Mouse (Mus musculus) neural tube, embryonic 11.5 days (tissue): ENCODE measurements around the gene Arvcf. TPM values are rescaled to one million over a fixed set of nuclear protein-coding genes. Genes with fewer than 3 reads are reported as not detected.
A peak's percentile ranks its signal among the peaks of the same experiment; 100 is the strongest.

ENCODE experiments used
- ATAC-seq: fragments of 200-750 bp; cut with Nextera tagmentation; 2 replicates; pipeline ENCODE4 v1.8.0; 2017; ENCODE audit warnings: moderate number of reproducible peaks, mild to moderate bottlenecking, moderate TSS enrichment, moderate library complexity; ENCODE audit not compliant: insufficient read depth, low FRiP score, low TSS enrichment
- DNase-seq: peaks from one replicate; pipeline ENCODE4 v3.0.0-alpha.2; 2015; ENCODE audit warnings: low spot score
- H3K27ac ChIP-seq: fragments of 300-500 bp; sonication (generic); 2 replicates; pipeline ENCODE4 v1.5.1; 2014; ENCODE audit warnings: low read depth, mild to moderate bottlenecking, low read length
- H3K27me3 ChIP-seq: fragments of 300-500 bp; sonication (generic); 2 replicates; pipeline ENCODE4 v1.6.1; 2014; ENCODE audit warnings: mild to moderate bottlenecking, low read length, mixed read lengths; ENCODE audit not compliant: control insufficient read depth, insufficient read depth
- H3K36me3 ChIP-seq: fragments of 300-500 bp; sonication (generic); 2 replicates; pipeline ENCODE4 v1.6.1; 2014; ENCODE audit warnings: mild to moderate bottlenecking, low read length, moderate library complexity, mixed read lengths; ENCODE audit not compliant: control insufficient read depth, insufficient read depth
- H3K4me1 ChIP-seq: fragments of 300-500 bp; sonication (generic); 2 replicates; pipeline ENCODE4 v1.6.1; 2014; ENCODE audit warnings: low read length, mixed read lengths; ENCODE audit not compliant: control insufficient read depth, insufficient read depth
- H3K4me2 ChIP-seq: fragments of 300-500 bp; sonication (generic); 2 replicates; pipeline ENCODE4 v1.6.1; 2014; ENCODE audit warnings: low read depth, mild to moderate bottlenecking, moderate library complexity
- H3K4me3 ChIP-seq: fragments of 300-500 bp; sonication (generic); 2 replicates; pipeline ENCODE4 v1.5.1; 2014; ENCODE audit warnings: low read depth, low read length
- H3K9ac ChIP-seq: fragments of 300-500 bp; sonication (generic); 2 replicates; pipeline ENCODE4 v1.6.1; 2014; ENCODE audit warnings: mild to moderate bottlenecking, low read length
- H3K9me3 ChIP-seq: fragments of 300-500 bp; sonication (generic); 2 replicates; pipeline ENCODE4 v1.6.1; 2016; ENCODE audit warnings: low read length; ENCODE audit not compliant: control insufficient read depth
- WGBS: fragments of 180-500 bp; shearing (Covaris S2); extraction: QIAGEN DNeasy Blood & Tissue Kit; methylation state at CpG from one replicate; pipeline ENCODE4 v1.1.7; 2014; 5-methylcytosine and 5-hydroxymethylcytosine counted together
- polyA plus RNA-seq: library from polyadenylated mRNA; unstranded; fragments of >200 nt; fragmentation: Nextera tagmentation; extraction: Ambion mirVana; gene quantifications from 2 replicates; pipeline ENCODE4 v1.2.1, GENCODE M21; 2014

Arvcf gene
- polyA plus RNA-seq, 1 experiment from 2014 or later, result 81.6 TPM

GRCm38 (mm10) chr16:18387704-18388582, 40.0 kb downstream of the Arvcf start:
- H3K4me3 ChIP-seq, result no peak overlapping the region
- no peak for ATAC-seq
- no peak overlapping the region for H3K4me2 ChIP-seq
- no peaks in the 10 kb centered on the region for H3K27me3 ChIP-seq
- WGBS, result 52% methylated on average over 6 of the region's 7 CpGs
- peak overlapping the region; percentile 76 for H3K27ac ChIP-seq
- DNase-seq, result no peak
- peaks cover 40% of the 10 kb centered on the region for H3K4me1 ChIP-seq
- H3K9ac ChIP-seq, result no peak overlapping the region; the same call in 1 of the 2 replicates
- no peaks in the 10 kb centered on the region for H3K36me3 ChIP-seq
- no peaks in the 10 kb centered on the region for H3K9me3 ChIP-seq

GRCm38 (mm10) chr16:18388583-18389435, 40.8 kb downstream of the Arvcf start:
- peaks cover 43% of the 10 kb centered on the region for H3K4me1 ChIP-seq
- no peaks in the 10 kb centered on the region for H3K36me3 ChIP-seq
- no peak overlapping the region for H3K4me2 ChIP-seq
- ATAC-seq (no peak), DNase-seq (no peak)
- 89% methylated on average over 14 of the region's 14 CpGs for WGBS
- no peak overlapping the region for H3K4me3 ChIP-seq
- no peaks in the 10 kb centered on the region for H3K9me3 ChIP-seq
- peak overlapping the region; percentile 76 for H3K27ac ChIP-seq
- H3K9ac ChIP-seq, result no peak overlapping the region
- H3K27me3 ChIP-seq, result no peaks in the 10 kb centered on the region

- no peak overlapping the region for H3K27ac ChIP-seq
- no peaks in the 10 kb centered on the region for H3K36me3 ChIP-seq
- no peaks in the 10 kb centered on the region for H3K27me3 ChIP-seq
- H3K4me3 ChIP-seq, result no peak overlapping the region
- no peak overlapping the region for H3K4me2 ChIP-seq
- ATAC-seq (no peak), DNase-seq (no peak)
- no peaks in the 10 kb centered on the region for H3K9me3 ChIP-seq
- H3K9ac ChIP-seq, result no peak overlapping the region
- peaks cover 49% of the 10 kb centered on the region for H3K4me1 ChIP-seq
- 80% methylated on average over 6 of the region's 6 CpGs for WGBS
Measured at GRCm38 (mm10) chr16:18390399-18390798, 42.4 kb downstream of the Arvcf start.

- ATAC-seq, result no peak
- H3K9ac ChIP-seq, result no peak overlapping the region
- H3K9me3 ChIP-seq, result no peaks in the 10 kb centered on the region
- H3K27ac ChIP-seq, result no peak overlapping the region
- H3K36me3 ChIP-seq, result no peaks in the 10 kb centered on the region
- H3K4me3 ChIP-seq, result no peak overlapping the region
- H3K27me3 ChIP-seq, result no peaks in the 10 kb centered on the region
- no peak overlapping the region for H3K4me2 ChIP-seq
- WGBS, result 97% methylated on average over 3 of the region's 3 CpGs
- H3K4me1 ChIP-seq, result peaks cover 54% of the 10 kb centered on the region
- no peak for DNase-seq
Measured at GRCm38 (mm10) chr16:18391127-18391526, 43.1 kb downstream of the Arvcf start.

- Histone ChIP-seq H3K4me2 (no peak overlapping the region), H3K4me3 (no peak overlapping the region), H3K4me1 (peaks cover 56% of the 10 kb centered on the region), H3K36me3 (no peaks in the 10 kb centered on the region), H3K9ac (no peak overlapping the region), H3K27me3 (no peaks in the 10 kb centered on the region), H3K9me3 (no peaks in the 10 kb centered on the region), H3K27ac (no peak overlapping the region)
- DNase-seq (no peak), ATAC-seq (no peak)
- WGBS, result 83% methylated on average over 3 of the region's 3 CpGs
Measured at GRCm38 (mm10) chr16:18391728-18392127, 43.7 kb downstream of the Arvcf start.

GRCm38 (mm10) chr16:18392469-18393426, 44.8 kb downstream of the Arvcf start:
- Histone ChIP-seq H3K9ac (peak overlapping the region; percentile 96), H3K27me3 (no peaks in the 10 kb centered on the region), H3K27ac (peak overlapping the region; percentile 91), H3K36me3 (peaks cover 6% of the 10 kb centered on the region), H3K4me2 (peak overlapping the region; percentile 95), H3K9me3 (no peaks in the 10 kb centered on the region), H3K4me1 (peaks cover 46% of the 10 kb centered on the region), H3K4me3 (peak overlapping the region; percentile 87)
- DNase-seq, result peak; percentile 91
- peak; percentile 77 for ATAC-seq
- under 1% methylated on average over 63 of the region's 63 CpGs for WGBS

GRCm38 (mm10) chr16:18393595-18393994, 45.6 kb downstream of the Arvcf start:
- 57% methylated on average over 5 of the region's 5 CpGs for WGBS
- Histone ChIP-seq H3K9me3 (no peaks in the 10 kb centered on the region), H3K4me3 (peak overlapping the region; percentile 87), H3K4me2 (peak overlapping the region; percentile 95), H3K4me1 (peaks cover 38% of the 10 kb centered on the region), H3K9ac (peak overlapping the region; percentile 96), H3K36me3 (peaks cover 10% of the 10 kb centered on the region), H3K27ac (peak overlapping the region; percentile 40; the same call in 1 of the 2 replicates), H3K27me3 (no peaks in the 10 kb centered on the region)
- DNase-seq (no peak), ATAC-seq (no peak)

GRCm38 (mm10) chr16:18394056-18394455, 46.1 kb downstream of the Arvcf start:
- no peak for DNase-seq
- peaks cover 37% of the 10 kb centered on the region for H3K4me1 ChIP-seq
- ATAC-seq, result no peak
- H3K27ac ChIP-seq, result no peak overlapping the region
- peak overlapping the region; percentile 95 for H3K4me2 ChIP-seq
- H3K9me3 ChIP-seq, result no peaks in the 10 kb centered on the region
- H3K9ac ChIP-seq, result peak overlapping the region; percentile 96
- H3K27me3 ChIP-seq, result no peaks in the 10 kb centered on the region
- H3K4me3 ChIP-seq, result peak overlapping the region; percentile 87
- H3K36me3 ChIP-seq, result peaks cover 12% of the 10 kb centered on the region
- WGBS, result 81% methylated on average over 3 of the region's 3 CpGs
